25 mouse cellular contexts compared by ENCODE assay signal in the genomic region with DNA sequence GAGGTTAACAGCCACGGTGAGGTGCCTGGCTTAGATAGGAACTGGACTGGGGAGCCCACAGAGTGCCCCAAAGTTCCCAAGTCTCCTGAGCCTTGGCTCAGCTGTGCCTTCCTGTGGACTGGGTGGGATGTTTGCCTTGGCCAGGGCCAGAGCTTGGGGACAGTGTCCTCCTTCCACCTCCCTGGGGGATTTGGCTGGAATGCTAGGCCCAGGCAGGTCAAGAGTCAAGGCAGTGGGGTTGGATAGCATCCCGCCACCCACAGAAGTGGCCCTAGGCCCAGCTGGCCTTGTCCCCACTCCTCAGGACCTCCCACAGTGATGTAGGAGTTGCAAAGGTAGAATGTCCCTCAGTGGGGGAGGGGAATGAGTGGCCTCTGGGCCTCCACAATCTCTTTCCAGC. TPM values are rescaled to one million over a fixed set of nuclear protein-coding genes. Genes with fewer than 3 reads are reported as not detected.
DNase-seq lines count a peak whose midpoint lies in the region; ATAC-seq and TF ChIP-seq lines count a peak whose summit lies in the region.
"Had no signal": no experiment of that assay in that cellular context is flagged by ENCODE, and none has a peak within 500 bp of the region (broad histone marks: within the 10 kb centered on the region; RNA-seq: fewer than 3 reads in every experiment).

No protein-coding gene starts in this region.

- ATAC-seq in heart, embryonic 11.5 days (replicated peaks; ENCODE audit: insufficient number of reproducible peaks, low FRiP score, low TSS enrichment): no peak
- ATAC-seq in lung, postnatal 0 days: no peak
- ATAC-seq: intestine, postnatal 0 days had no signal

- peaks cover 33% of the 10 kb centered on the region for H3K27me3 ChIP-seq in heart, embryonic 11.5 days (ENCODE audit: control insufficient read depth, insufficient read depth, low read length)
- peaks cover 15% of the 10 kb centered on the region; the same call in 1 of the 2 replicates for H3K27me3 ChIP-seq in lung, postnatal 0 days (replicated peaks; ENCODE audit: insufficient read depth, low read length)
- H3K27me3 ChIP-seq in limb, embryonic 10.5 days (ENCODE audit: low read depth, poor library complexity, severe bottlenecking): peaks cover 44% of the 10 kb centered on the region

- WGBS in heart, embryonic 11.5 days (ENCODE audit: insufficient replicate concordance): 57% methylated on average over 2 of the region's 2 CpGs
- 85% methylated on average over 2 of the region's 2 CpGs for WGBS in lung, postnatal 0 days
- 91% methylated on average over 2 of the region's 2 CpGs for WGBS in limb, embryonic 10.5 days

- peak; percentile 94 for DNase-seq in heart, adult 11 months
- DNase-seq in lung, postnatal 10 days: peak; percentile 44
- no peak for DNase-seq in lung, postnatal 0 days (ENCODE audit: low spot score)
- peak; percentile 65 for DNase-seq in kidney, postnatal 10 days
- no peak for DNase-seq in limb, embryonic 10.5 days (ENCODE audit: low spot score)
- no peak for DNase-seq in frontal cortex, postnatal 14 days (ENCODE audit: low spot score in 2 of 2)
- DNase-seq in urinary bladder, postnatal 10 days (ENCODE audit: low spot score): no peak
- DNase-seq: cerebellum, adult 8-10 months; cerebellum, postnatal 36 days; embryo, embryonic 11 days; heart, postnatal 10 days; layer of hippocampus, postnatal 36 days; liver, embryonic 13.5 days had no signal

- no peaks in the 10 kb centered on the region for H3K9me3 ChIP-seq in heart, embryonic 11.5 days (replicated peaks; ENCODE audit: control insufficient read depth, low read length)
- H3K9me3 ChIP-seq in lung, postnatal 0 days (ENCODE audit: low read length): no peaks in the 10 kb centered on the region
- H3K9me3 ChIP-seq in limb, embryonic 10.5 days (replicated peaks): no peaks in the 10 kb centered on the region
- H3K9me3 ChIP-seq: embryonic facial prominence, embryonic 13.5 days; forebrain, embryonic 12.5 days; heart, embryonic 12.5 days; limb, embryonic 13.5 days; liver, embryonic 13.5 days; lung, embryonic 15.5 days; midbrain, embryonic 12.5 days; neural tube, embryonic 15.5 days had no signal

- no peak overlapping the region for H3K27ac ChIP-seq in heart, embryonic 11.5 days (ENCODE audit: low read depth, low read length)
- no peak overlapping the region for H3K27ac ChIP-seq in lung, postnatal 0 days (ENCODE audit: low read length)
- peak overlapping the region; percentile 26; the same call in 1 of the 2 replicates for H3K27ac ChIP-seq in limb, embryonic 10.5 days
- H3K27ac ChIP-seq: embryonic facial prominence, embryonic 13.5 days; forebrain, embryonic 12.5 days; layer of hippocampus, adult 2 months; limb, embryonic 13.5 days; liver, embryonic 13.5 days; lung, embryonic 15.5 days; midbrain, embryonic 12.5 days; neural tube, embryonic 15.5 days; stomach, postnatal 0 days had no signal

- H3K4me1 ChIP-seq in heart, embryonic 11.5 days (ENCODE audit: control insufficient read depth, insufficient read depth, low read length): peaks cover 4% of the 10 kb centered on the region
- no peaks in the 10 kb centered on the region for H3K4me1 ChIP-seq in lung, postnatal 0 days (ENCODE audit: insufficient read depth, low read depth, low read length)
- H3K4me1 ChIP-seq in limb, embryonic 10.5 days: peaks cover 71% of the 10 kb centered on the region
- H3K4me1 ChIP-seq: liver, embryonic 13.5 days; lung, embryonic 15.5 days had no signal

- no peaks in the 10 kb centered on the region for H3K36me3 ChIP-seq in heart, embryonic 11.5 days (ENCODE audit: control insufficient read depth, insufficient read depth, low read length)
- H3K36me3 ChIP-seq in lung, postnatal 0 days (ENCODE audit: insufficient read depth, low read length): no peaks in the 10 kb centered on the region
- no peaks in the 10 kb centered on the region for H3K36me3 ChIP-seq in limb, embryonic 10.5 days
- H3K36me3 ChIP-seq: embryonic facial prominence, embryonic 13.5 days; forebrain, embryonic 12.5 days; heart, embryonic 12.5 days; limb, embryonic 13.5 days; liver, embryonic 13.5 days; lung, embryonic 15.5 days; midbrain, embryonic 12.5 days; neural tube, embryonic 15.5 days had no signal

- no peak overlapping the region for H3K4me2 ChIP-seq in heart, embryonic 11.5 days
- no peak overlapping the region for H3K4me2 ChIP-seq in lung, postnatal 0 days (replicated peaks; ENCODE audit: low read depth, low read length)
- H3K4me2 ChIP-seq: embryonic facial prominence, embryonic 13.5 days; forebrain, embryonic 12.5 days; heart, embryonic 12.5 days; limb, embryonic 13.5 days; liver, embryonic 13.5 days; lung, embryonic 15.5 days; midbrain, embryonic 12.5 days; neural tube, embryonic 15.5 days had no signal

- no peak overlapping the region for H3K9ac ChIP-seq in heart, embryonic 11.5 days (ENCODE audit: low read depth, low read length)
- no peak overlapping the region for H3K9ac ChIP-seq in lung, postnatal 0 days (replicated peaks; ENCODE audit: low read depth)
- H3K9ac ChIP-seq: embryonic facial prominence, embryonic 13.5 days; forebrain, embryonic 12.5 days; heart, embryonic 12.5 days; limb, embryonic 13.5 days; liver, embryonic 13.5 days; lung, embryonic 15.5 days; midbrain, embryonic 12.5 days; neural tube, embryonic 15.5 days had no signal

- no peak for TF ChIP-seq EP300 in lung, postnatal 0 days (IDR thresholded peaks at IDR 0.05)

- H3K4me3 ChIP-seq in heart, embryonic 11.5 days (ENCODE audit: low read depth, low read length): no peak overlapping the region
- H3K4me3 ChIP-seq in lung, postnatal 0 days (ENCODE audit: low read depth, low read length): no peak overlapping the region
- no peak overlapping the region for H3K4me3 ChIP-seq in limb, embryonic 10.5 days
- H3K4me3 ChIP-seq: embryonic facial prominence, embryonic 13.5 days; erythroblast, embryonic 14.5 days; forebrain, embryonic 12.5 days; heart, embryonic 12.5 days; layer of hippocampus, adult 2 months; limb, embryonic 13.5 days; liver, embryonic 13.5 days; lung, embryonic 15.5 days; midbrain, embryonic 12.5 days; neural tube, embryonic 15.5 days had no signal

- no peak for TF ChIP-seq CTCF in lung, postnatal 0 days (IDR thresholded peaks at IDR 0.05)

RNA-seq across cellular contexts. Expression of a gene that starts 4.1 kb away (rescaled TPM):
- polyA plus RNA-seq in heart, embryonic 11.5 days (2014; fragmentation: Nextera tagmentation; extraction: Ambion mirVana): 1.0 and 1.5 TPM in 2 replicates
- 2.9 and 3.4 TPM in 2 replicates for polyA plus RNA-seq in lung, postnatal 0 days (2015; fragmentation: Nextera tagmentation; extraction: Ambion mirVana)
- polyA plus RNA-seq in limb, embryonic 10.5 days (2016; fragmentation: Nextera tagmentation; extraction: Ambion mirVana): 0.15 and 0.16 TPM in 2 replicates
- polyA plus RNA-seq: erythroblast, embryonic 14.5 days had no signal

RNA-seq across cellular contexts. Expression of a gene that starts 45.4 kb away (rescaled TPM):
- 0.06 TPM in 1 of 2 replicates, not detected in the other for polyA plus RNA-seq in heart, embryonic 11.5 days (2014; fragmentation: Nextera tagmentation; extraction: Ambion mirVana)
- 0.02 and 0.08 TPM in 2 replicates for polyA plus RNA-seq in lung, postnatal 0 days (2015; fragmentation: Nextera tagmentation; extraction: Ambion mirVana)
- polyA plus RNA-seq in limb, embryonic 10.5 days (2016; fragmentation: Nextera tagmentation; extraction: Ambion mirVana): 0.04 and 0.13 TPM in 2 replicates
- polyA plus RNA-seq: erythroblast, embryonic 14.5 days; lung, embryonic 15.5 days had no signal

RNA-seq across cellular contexts. Expression of a gene that starts 58.7 kb away (rescaled TPM):
- polyA plus RNA-seq in heart, embryonic 11.5 days (2014; fragmentation: Nextera tagmentation; extraction: Ambion mirVana): 83.7 and 101 TPM in 2 replicates
- 11.7 and 12.6 TPM in 2 replicates for polyA plus RNA-seq in lung, postnatal 0 days (2015; fragmentation: Nextera tagmentation; extraction: Ambion mirVana)
- polyA plus RNA-seq in limb, embryonic 10.5 days (2016; fragmentation: Nextera tagmentation; extraction: Ambion mirVana): 107 and 120 TPM in 2 replicates
- polyA plus RNA-seq: erythroblast, embryonic 14.5 days had no signal

Comparison
In these comparisons a context has a peak if more than half of its experiments do, and no peak if none do; other contexts are left out.
1. DNase-seq: peak in heart, adult 11 months (single experiment), lung, postnatal 10 days (single experiment) and kidney, postnatal 10 days (single experiment); none in lung, postnatal 0 days (single experiment), limb, embryonic 10.5 days (single experiment), frontal cortex, postnatal 14 days (0 of 2) and urinary bladder, postnatal 10 days (single experiment).